Mouse (Mus musculus): Measurements from ENCODE around the gene Sgca. TPM values are rescaled to one million over a fixed set of nuclear protein-coding genes. Genes with fewer than 3 reads are reported as not detected.

Gene Sgca
- polyA plus RNA-seq, 1 experiment from 2014 or later = 1.9 TPM

DNA sequence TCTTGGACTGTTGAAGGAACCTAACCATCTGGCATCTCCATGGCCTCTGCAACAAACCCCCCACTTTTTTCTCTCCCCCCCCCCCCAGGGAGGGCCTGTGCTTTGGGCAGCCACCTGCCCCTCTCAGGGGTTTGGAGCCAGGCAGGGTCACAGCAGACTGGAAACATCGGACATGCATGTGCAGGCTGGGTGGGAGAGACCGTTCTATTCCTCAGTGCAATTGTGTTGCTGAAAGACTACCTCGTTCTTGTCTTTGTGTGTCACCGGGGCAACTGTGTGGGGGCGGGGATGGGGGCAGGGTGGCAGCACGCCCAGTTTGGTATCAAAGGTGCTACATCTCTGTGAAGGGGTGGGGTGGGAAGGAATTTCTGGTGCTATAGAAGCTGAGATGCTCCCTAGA lies 24.0 kb downstream of the Sgca start:
- Histone ChIP-seq H3K9ac (ENCODE audit: low read length) (0 out of 2 replicates have a peak overlapping the region, but pooled peaks have one; percentile 1), H3K4me3 (ENCODE audit: low read depth, low read length) (no peak overlapping the region), H3K9me3 (ENCODE audit: control insufficient read depth, low read length) (no peaks in the 10 kb centered on the region), H3K4me1 (ENCODE audit: control insufficient read depth, insufficient read depth, low read length) (peaks cover 3% of the 10 kb centered on the region), H3K36me3 (ENCODE audit: control insufficient read depth, insufficient read depth, low read length) (no peaks in the 10 kb centered on the region; the same call in 1 of the 2 replicates), H3K27me3 (ENCODE audit: control insufficient read depth, insufficient read depth, low read length) (no peaks in the 10 kb centered on the region), H3K4me2 (ENCODE audit: low read depth) (no peak overlapping the region), H3K27ac (ENCODE audit: low read depth, low read length) (no peak overlapping the region)
- DNase-seq (ENCODE audit: low spot score) = no peak
- ATAC-seq (ENCODE audit: insufficient read depth, low FRiP score, low TSS enrichment) = no peak
- WGBS = 11% methylated on average over 6 of the region's 6 CpGs

DNA sequence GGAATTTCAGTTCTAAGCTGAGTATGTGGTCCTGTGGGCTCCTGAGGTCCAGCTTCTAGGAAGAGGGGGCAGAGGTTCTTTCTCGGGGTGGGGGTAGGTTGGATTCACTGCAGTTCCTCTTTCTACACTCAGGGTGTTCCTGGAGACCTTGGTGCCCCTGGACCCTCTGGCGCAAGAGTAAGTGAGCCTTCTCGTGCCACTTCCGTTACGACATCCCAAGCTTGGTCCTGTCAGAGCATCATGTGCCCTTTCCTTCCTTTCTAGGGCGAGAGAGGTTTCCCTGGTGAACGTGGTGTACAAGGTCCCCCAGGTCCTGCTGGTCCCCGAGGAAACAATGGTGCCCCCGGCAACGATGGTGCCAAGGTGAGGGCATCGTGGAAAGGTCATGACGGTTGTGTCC lies 30.9 kb downstream of the Sgca start:
- DNase-seq (ENCODE audit: low spot score) (no peak), ATAC-seq (ENCODE audit: insufficient read depth, low FRiP score, low TSS enrichment) (no peak)
- H3K27ac ChIP-seq (ENCODE audit: low read depth, low read length) = no peak overlapping the region
- no peaks in the 10 kb centered on the region for H3K27me3 ChIP-seq (ENCODE audit: control insufficient read depth, insufficient read depth, low read length)
- H3K4me1 ChIP-seq (ENCODE audit: control insufficient read depth, insufficient read depth, low read length) = no peaks in the 10 kb centered on the region
- no peaks in the 10 kb centered on the region; the same call in none of the 2 replicates for H3K36me3 ChIP-seq (ENCODE audit: control insufficient read depth, insufficient read depth, low read length)
- no peak overlapping the region for H3K4me3 ChIP-seq (ENCODE audit: low read depth, low read length)
- WGBS = 92% methylated on average over 12 of the region's 12 CpGs
- H3K9ac ChIP-seq (ENCODE audit: low read length) = no peak overlapping the region
- no peaks in the 10 kb centered on the region for H3K9me3 ChIP-seq (ENCODE audit: control insufficient read depth, low read length)
- no peak overlapping the region for H3K4me2 ChIP-seq (ENCODE audit: low read depth)

DNA sequence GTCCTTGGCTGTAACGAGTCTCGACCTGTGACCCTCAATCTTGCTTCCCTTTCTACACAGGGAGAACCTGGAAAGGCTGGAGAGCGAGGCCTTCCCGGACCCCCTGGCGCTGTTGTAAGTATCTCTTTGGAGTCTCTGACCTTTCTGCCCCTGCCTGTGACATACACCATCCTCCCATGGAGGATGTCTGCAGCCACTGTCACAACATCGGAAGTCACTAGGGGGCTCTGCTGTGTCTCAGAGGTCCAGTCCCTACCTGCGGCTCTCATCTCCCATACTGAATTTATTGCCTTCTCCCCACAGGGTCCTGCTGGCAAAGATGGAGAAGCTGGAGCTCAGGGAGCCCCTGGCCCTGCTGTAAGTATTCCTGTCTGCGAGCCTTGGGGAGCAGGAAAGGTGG lies 31.8 kb downstream of the Sgca start:
- H3K36me3 ChIP-seq (ENCODE audit: control insufficient read depth, insufficient read depth, low read length) = no peaks in the 10 kb centered on the region; the same call in 1 of the 2 replicates
- H3K9ac ChIP-seq (ENCODE audit: low read length) = no peak overlapping the region
- H3K4me3 ChIP-seq (ENCODE audit: low read depth, low read length) = no peak overlapping the region
- H3K27me3 ChIP-seq (ENCODE audit: control insufficient read depth, insufficient read depth, low read length) = no peaks in the 10 kb centered on the region
- H3K27ac ChIP-seq (ENCODE audit: low read depth, low read length) = no peak overlapping the region
- DNase-seq (ENCODE audit: low spot score) = no peak
- no peak overlapping the region for H3K4me2 ChIP-seq (ENCODE audit: low read depth)
- no peaks in the 10 kb centered on the region for H3K4me1 ChIP-seq (ENCODE audit: control insufficient read depth, insufficient read depth, low read length)
- 18% methylated on average over 8 of the region's 8 CpGs for WGBS
- ATAC-seq (ENCODE audit: insufficient read depth, low FRiP score, low TSS enrichment) = no peak
- H3K9me3 ChIP-seq (ENCODE audit: control insufficient read depth, low read length) = no peaks in the 10 kb centered on the region

DNA sequence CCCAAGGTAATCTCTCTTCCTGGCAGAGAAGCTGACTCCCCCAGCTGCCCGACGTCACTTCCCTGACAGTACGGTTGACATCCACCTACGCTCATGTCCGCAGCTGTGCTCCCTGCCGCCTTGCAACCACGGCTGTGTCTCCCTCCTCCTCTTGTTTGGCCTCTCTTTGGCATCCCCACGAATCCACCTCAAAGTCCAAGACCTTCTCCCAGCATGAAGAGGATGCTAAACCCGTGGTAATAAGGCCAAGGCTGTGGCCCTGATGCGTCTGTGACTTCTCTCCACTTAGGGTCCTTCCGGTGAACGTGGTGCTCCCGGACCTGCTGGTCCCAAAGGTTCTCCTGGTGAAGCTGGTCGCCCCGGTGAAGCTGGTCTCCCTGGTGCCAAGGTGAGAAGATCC lies 33.1 kb downstream of the Sgca start:
- WGBS = 81% methylated on average over 15 of the region's 15 CpGs
- no peak overlapping the region for H3K27ac ChIP-seq (ENCODE audit: low read depth, low read length)
- H3K4me2 ChIP-seq (ENCODE audit: low read depth) = no peak overlapping the region
- peaks cover 11% of the 10 kb centered on the region for H3K27me3 ChIP-seq (ENCODE audit: control insufficient read depth, insufficient read depth, low read length)
- H3K4me3 ChIP-seq (ENCODE audit: low read depth, low read length) = no peak overlapping the region
- no peaks in the 10 kb centered on the region for H3K9me3 ChIP-seq (ENCODE audit: control insufficient read depth, low read length)
- H3K4me1 ChIP-seq (ENCODE audit: control insufficient read depth, insufficient read depth, low read length) = no peaks in the 10 kb centered on the region
- no peak for ATAC-seq (ENCODE audit: insufficient read depth, low FRiP score, low TSS enrichment)
- no peaks in the 10 kb centered on the region; the same call in 1 of the 2 replicates for H3K36me3 ChIP-seq (ENCODE audit: control insufficient read depth, insufficient read depth, low read length)
- DNase-seq (ENCODE audit: low spot score) = no peak
- no peak overlapping the region for H3K9ac ChIP-seq (ENCODE audit: low read length)

DNA sequence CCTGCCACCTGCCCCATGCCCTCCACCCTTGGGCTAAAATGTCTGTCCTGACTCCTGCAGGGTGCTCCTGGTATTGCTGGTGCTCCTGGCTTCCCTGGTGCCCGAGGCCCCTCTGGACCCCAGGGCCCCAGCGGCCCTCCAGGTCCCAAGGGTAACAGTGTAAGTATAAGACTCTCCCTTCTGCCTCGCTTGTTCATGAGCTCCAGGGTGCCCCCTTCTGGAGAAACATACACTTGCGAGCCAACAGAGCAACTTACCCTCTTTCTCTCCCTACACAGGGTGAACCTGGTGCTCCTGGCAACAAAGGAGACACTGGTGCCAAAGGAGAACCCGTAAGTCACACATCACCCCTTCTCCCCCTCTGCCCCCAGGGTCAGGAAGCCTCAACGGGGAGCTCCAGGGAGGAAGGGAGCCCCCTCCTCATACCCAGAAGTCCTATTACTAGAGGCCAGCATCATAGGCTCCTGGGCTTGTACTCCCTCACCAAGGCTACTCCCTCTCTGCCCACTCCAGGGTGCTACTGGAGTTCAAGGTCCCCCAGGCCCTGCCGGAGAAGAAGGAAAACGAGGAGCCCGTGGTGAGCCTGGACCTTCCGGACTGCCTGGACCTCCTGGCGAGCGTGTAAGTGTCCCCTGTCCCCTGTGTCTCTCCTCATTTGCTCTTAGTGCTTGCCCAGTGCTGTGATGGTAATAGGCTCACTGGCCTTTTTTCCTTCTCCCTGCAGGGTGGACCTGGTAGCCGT lies 33.7 kb downstream of the Sgca start:
- no peak overlapping the region for H3K27ac ChIP-seq (ENCODE audit: low read depth, low read length)
- H3K9me3 ChIP-seq (ENCODE audit: control insufficient read depth, low read length) = no peaks in the 10 kb centered on the region
- ATAC-seq (ENCODE audit: insufficient read depth, low FRiP score, low TSS enrichment) (no peak), DNase-seq (ENCODE audit: low spot score) (peak; percentile 34)
- no peak overlapping the region for H3K4me3 ChIP-seq (ENCODE audit: low read depth, low read length)
- no peaks in the 10 kb centered on the region; the same call in 1 of the 2 replicates for H3K36me3 ChIP-seq (ENCODE audit: control insufficient read depth, insufficient read depth, low read length)
- peaks cover 14% of the 10 kb centered on the region for H3K27me3 ChIP-seq (ENCODE audit: control insufficient read depth, insufficient read depth, low read length)
- H3K4me2 ChIP-seq (ENCODE audit: low read depth) = no peak overlapping the region
- no peak overlapping the region for H3K9ac ChIP-seq (ENCODE audit: low read length)
- WGBS = 51% methylated on average over 13 of the region's 13 CpGs
- no peaks in the 10 kb centered on the region for H3K4me1 ChIP-seq (ENCODE audit: control insufficient read depth, insufficient read depth, low read length)

DNA sequence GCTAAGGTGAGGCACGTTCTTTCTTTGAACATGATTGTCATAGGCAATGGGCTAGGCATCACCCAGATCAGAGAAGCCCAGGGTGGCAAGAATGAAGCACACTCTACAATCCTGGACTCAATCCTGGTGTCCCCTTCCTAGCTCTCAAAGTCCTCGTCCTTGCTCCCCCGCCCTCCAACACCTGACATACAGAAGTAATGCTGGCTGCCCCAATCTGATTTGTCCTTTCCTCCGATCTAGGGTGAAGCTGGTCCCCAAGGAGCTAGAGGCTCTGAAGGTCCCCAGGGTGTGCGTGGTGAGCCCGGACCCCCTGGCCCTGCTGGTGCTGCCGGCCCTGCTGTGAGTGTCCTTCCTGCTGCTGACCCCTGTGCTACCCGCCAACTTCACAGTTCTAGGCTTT lies 34.4 kb downstream of the Sgca start:
- DNase-seq (ENCODE audit: low spot score) = no peak
- whole genome bisulfite sequencing = 80% methylated on average over 8 of the region's 8 CpGs
- H3K9me3 ChIP-seq (ENCODE audit: control insufficient read depth, low read length) = no peaks in the 10 kb centered on the region
- no peak overlapping the region for H3K27ac ChIP-seq (ENCODE audit: low read depth, low read length)
- no peak overlapping the region for H3K9ac ChIP-seq (ENCODE audit: low read length)
- no peaks in the 10 kb centered on the region for H3K4me1 ChIP-seq (ENCODE audit: control insufficient read depth, insufficient read depth, low read length)
- H3K27me3 ChIP-seq (ENCODE audit: control insufficient read depth, insufficient read depth, low read length) = peaks cover 14% of the 10 kb centered on the region
- no peak for ATAC-seq (ENCODE audit: insufficient read depth, low FRiP score, low TSS enrichment)
- H3K4me2 ChIP-seq (ENCODE audit: low read depth) = no peak overlapping the region
- H3K4me3 ChIP-seq (ENCODE audit: low read depth, low read length) = no peak overlapping the region
- H3K36me3 ChIP-seq (ENCODE audit: control insufficient read depth, insufficient read depth, low read length) = no peaks in the 10 kb centered on the region; the same call in 1 of the 2 replicates

DNA sequence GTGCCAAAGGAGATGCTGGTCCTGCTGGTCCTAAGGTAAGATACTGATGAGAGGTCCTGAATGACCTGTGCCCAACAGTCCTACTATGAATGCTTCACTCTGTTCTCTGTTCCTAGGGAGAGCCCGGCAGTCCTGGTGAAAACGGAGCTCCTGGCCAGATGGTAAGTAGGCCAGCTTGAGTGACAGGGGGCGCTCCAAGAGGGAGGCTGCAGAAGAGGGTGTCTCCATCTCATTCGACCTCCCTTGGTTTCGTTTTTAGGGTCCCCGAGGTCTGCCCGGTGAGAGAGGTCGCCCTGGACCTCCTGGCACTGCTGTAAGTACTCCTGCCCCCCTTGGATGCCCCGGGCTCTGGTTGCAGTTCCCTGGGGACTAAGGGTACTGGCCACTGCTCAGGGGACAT lies 35.0 kb downstream of the Sgca start:
- H3K4me3 ChIP-seq (ENCODE audit: low read depth, low read length) = no peak overlapping the region
- peaks cover 17% of the 10 kb centered on the region for H3K27me3 ChIP-seq (ENCODE audit: control insufficient read depth, insufficient read depth, low read length)
- no peaks in the 10 kb centered on the region for H3K36me3 ChIP-seq (ENCODE audit: control insufficient read depth, insufficient read depth, low read length)
- no peaks in the 10 kb centered on the region for H3K9me3 ChIP-seq (ENCODE audit: control insufficient read depth, low read length)
- H3K27ac ChIP-seq (ENCODE audit: low read depth, low read length) = no peak overlapping the region
- 34% methylated on average over 9 of the region's 9 CpGs for WGBS
- no peak for ATAC-seq (ENCODE audit: insufficient read depth, low FRiP score, low TSS enrichment)
- H3K4me1 ChIP-seq (ENCODE audit: control insufficient read depth, insufficient read depth, low read length) = no peaks in the 10 kb centered on the region
- no peak for DNase-seq (ENCODE audit: low spot score)
- no peak overlapping the region for H3K9ac ChIP-seq (ENCODE audit: low read length)
- H3K4me2 ChIP-seq (ENCODE audit: low read depth) = no peak overlapping the region

DNA sequence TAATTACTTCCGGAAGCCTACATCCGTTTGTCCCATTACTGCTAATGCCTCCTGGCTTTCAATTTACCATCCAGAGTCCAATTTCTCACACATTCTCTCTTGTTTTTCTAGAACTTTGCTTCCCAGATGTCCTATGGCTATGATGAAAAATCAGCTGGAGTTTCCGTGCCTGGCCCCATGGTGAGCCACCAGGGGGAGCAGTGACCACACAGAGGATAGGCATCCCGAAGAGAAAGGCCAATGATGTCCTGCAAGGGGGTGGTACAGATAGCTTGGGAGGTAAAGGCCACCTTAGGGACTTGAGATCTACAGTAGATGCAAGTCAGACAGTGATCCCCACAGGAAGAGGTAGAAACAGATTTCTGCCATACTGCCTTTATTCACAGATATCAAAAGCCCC lies 36.8 kb downstream of the Sgca start:
- H3K36me3 ChIP-seq (ENCODE audit: control insufficient read depth, insufficient read depth, low read length) = no peaks in the 10 kb centered on the region
- no peak overlapping the region for H3K27ac ChIP-seq (ENCODE audit: low read depth, low read length)
- no peak overlapping the region for H3K4me2 ChIP-seq (ENCODE audit: low read depth)
- DNase-seq (ENCODE audit: low spot score) (peak; percentile 78), ATAC-seq (ENCODE audit: insufficient read depth, low FRiP score, low TSS enrichment) (no peak)
- 15% methylated on average over 4 of the region's 4 CpGs for WGBS
- no peaks in the 10 kb centered on the region for H3K9me3 ChIP-seq (ENCODE audit: control insufficient read depth, low read length)
- H3K27me3 ChIP-seq (ENCODE audit: control insufficient read depth, insufficient read depth, low read length) = peaks cover 30% of the 10 kb centered on the region
- H3K4me3 ChIP-seq (ENCODE audit: low read depth, low read length) = no peak overlapping the region
- no peaks in the 10 kb centered on the region for H3K4me1 ChIP-seq (ENCODE audit: control insufficient read depth, insufficient read depth, low read length)
- no peak overlapping the region for H3K9ac ChIP-seq (ENCODE audit: low read length)

DNA sequence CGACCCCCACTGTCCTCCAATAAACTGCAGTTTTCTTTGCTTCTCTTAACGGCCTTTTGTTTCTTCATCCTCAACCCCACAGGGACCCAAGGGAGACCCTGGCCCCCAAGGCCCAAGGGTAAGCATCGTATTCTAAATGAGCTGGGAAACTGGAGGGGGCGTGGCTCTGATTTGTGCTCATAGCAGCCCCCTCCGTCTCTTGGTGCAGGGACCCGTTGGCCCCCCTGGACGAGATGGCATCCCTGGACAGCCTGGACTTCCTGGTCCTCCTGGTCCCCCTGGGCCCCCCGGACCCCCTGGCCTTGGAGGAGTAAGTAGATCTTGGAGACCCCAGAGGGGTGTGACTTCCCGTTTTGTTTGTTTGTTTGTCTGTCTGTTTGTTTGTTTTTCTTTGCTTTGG lies 37.8 kb downstream of the Sgca start:
- Histone ChIP-seq H3K9ac (ENCODE audit: low read length) (no peak overlapping the region), H3K27ac (ENCODE audit: low read depth, low read length) (no peak overlapping the region), H3K36me3 (ENCODE audit: control insufficient read depth, insufficient read depth, low read length) (no peaks in the 10 kb centered on the region), H3K27me3 (ENCODE audit: control insufficient read depth, insufficient read depth, low read length) (peaks cover 36% of the 10 kb centered on the region), H3K4me1 (ENCODE audit: control insufficient read depth, insufficient read depth, low read length) (no peaks in the 10 kb centered on the region), H3K4me2 (ENCODE audit: low read depth) (peak overlapping the region; percentile 61), H3K4me3 (ENCODE audit: low read depth, low read length) (no peak overlapping the region), H3K9me3 (ENCODE audit: control insufficient read depth, low read length) (no peaks in the 10 kb centered on the region)
- DNase-seq (ENCODE audit: low spot score) = no peak
- no peak for ATAC-seq (ENCODE audit: insufficient read depth, low FRiP score, low TSS enrichment)
- 23% methylated on average over 9 of the region's 9 CpGs for WGBS

Measured in neural tube, embryonic 11.5 days (tissue).